Mouse (Mus musculus): ENCODE measurements around the gene Pum2.

Pum2 gene

DNA sequence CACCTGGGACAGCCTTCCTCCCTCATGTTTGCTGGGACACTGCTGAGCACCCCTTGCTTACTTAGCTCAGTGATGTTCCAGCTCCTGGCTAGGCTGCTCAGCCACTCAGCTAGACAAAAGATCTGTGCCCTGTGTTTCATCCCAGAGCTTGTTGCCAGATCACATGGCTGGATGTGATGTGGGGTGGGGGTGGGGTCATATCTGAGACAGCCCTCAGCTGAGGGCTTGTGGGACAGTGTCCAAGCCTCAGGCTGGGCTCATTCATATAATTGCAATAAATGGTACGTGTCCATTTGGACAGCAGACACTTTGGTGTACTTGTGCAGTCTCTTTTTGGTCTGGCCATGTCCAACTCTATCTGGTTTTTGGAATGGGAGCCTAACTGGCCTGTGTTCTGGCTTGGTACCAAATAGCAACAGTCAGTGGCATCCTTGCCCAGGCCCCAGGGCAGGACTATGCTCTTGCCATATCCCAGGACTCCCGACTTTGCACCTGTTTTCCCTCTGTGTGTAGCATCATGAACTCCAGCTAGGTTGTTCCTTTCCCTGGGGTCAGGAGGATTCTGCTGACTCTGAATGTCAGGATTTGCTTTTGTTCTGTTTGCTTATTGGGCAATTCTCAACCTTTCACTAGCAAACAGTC, 119.6 kb downstream of the Pum2 start:
- DNase-seq (ENCODE audit: low spot score in 2 of 2), result no peak

DNA sequence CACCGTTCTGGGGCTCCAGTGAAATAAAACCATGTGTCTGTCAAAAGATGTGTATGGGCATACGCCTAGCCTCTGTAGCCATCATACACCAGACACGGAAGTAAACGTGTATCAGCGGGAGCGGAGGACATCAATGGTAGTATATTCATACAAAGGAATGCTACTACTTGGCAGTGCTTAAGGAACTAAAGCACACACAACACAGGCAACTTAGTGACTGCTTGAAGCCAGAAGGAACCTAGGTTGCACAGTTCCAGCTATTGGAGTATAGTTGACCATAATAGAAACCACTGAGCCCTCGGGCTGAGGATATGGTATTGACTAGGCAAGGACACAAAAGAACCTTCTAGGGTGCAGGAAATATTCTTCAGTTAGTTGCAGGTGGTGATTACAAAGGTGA, 124.0 kb downstream of the Pum2 start:
- no peak for DNase-seq (ENCODE audit: low spot score in 2 of 2)

DNA sequence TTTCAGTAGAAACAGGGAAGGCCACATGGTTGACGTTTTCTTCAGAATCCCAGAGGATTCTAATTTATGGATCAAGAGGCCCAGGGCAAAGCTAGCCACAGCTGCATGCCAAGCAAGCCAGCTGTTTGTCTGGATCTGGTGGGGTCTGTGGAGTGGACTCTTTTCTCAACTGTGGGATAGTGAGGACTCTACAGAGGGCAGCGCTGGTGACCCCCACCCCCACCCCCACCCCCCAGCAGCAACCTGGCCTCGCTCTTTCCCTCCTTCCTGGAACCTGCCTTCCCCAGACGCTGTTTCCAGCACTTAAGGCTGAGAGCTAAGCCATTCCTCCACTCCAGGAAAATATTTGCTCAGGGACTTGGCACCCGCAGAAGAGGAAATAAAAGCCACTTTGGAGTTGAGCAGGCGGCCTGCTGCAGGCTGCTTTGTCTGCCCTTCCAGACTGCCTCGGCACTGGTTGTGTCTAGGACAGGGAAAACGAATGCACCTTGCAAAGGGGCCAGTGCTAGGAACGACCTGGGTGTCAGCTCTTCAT, 124.6 kb downstream of the Pum2 start:
- DNase-seq (ENCODE audit: low spot score in 2 of 2), result no peak

Measured in spleen, postnatal 14 days (tissue).